Mouse (Mus musculus) lung, postnatal 36 days (tissue): ENCODE results near the gene Armc12.

Experiments used
- DNase-seq: peaks from one replicate; pipeline ENCODE4 v3.0.0; 2022; ENCODE audit warnings: mixed read lengths

Armc12 gene

GRCm38 (mm10) chr17:28530506-28530905 is at the start of gene Armc12:
Gene Armc12, plus strand, starts transcription at chr17:28530806.
- no peak for DNase-seq

DNA sequence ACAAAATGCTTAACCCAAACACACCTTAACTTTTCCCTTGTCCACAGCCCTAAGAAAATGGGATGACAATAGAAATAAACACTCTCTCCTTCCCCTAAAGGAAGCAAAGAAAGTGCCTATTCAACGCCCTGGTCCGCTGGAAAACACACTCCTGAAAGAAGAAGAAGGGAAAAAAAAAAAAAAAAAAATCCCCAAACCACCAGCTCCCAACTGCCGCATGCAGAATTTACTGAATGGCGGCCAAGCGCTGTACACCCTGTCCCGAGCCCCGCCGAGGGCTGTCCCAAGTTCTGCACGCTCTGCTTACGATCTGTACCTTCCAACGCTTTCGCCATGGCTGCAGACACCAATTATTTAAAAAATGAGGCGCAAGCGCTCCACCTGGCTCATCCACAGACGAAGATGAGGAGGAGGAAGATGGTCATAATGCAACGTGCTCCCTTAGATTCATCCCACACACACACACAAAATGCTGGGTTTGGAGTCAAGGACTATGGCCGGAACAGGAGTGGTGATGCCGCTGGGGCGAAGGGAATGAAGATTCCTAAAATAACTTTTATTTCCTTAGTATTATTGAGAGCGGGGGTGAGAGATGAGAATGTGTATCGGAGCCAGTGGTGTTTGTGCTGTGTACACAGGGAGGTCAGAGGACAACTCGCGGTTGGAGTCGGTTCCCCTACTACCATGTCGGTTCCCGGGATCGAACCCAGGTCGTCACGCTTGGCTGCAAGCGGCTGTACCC is 45.7 kb upstream of the Armc12 start:
- peak; percentile 39 for DNase-seq

DNA sequence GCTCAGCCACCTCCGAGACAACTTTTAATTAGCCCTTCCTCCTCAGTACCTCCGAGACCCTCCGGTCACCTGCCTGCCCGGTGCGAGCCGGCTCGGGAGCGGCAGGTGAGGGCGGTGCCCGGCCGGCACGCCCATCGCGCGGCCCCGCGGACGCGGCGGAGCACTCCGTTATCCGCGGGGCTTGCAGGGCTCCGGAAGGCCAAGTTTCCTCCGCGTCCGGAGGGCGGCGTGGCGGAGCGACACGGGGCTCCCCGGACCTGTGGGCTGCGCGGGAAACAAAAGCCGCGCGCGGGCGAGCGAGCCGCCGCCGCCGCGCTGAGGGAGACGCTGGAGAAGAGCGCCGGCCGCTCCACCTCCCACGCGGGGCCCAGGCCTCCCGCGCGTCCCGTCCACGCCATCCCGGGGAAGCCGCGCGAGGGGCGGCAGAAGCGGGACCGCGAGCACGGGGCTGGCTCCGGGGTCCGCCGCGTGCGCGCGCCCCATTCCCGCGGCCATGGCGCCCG is 45.1 kb upstream of the Armc12 start:
- peak; percentile 56 for DNase-seq

DNA sequence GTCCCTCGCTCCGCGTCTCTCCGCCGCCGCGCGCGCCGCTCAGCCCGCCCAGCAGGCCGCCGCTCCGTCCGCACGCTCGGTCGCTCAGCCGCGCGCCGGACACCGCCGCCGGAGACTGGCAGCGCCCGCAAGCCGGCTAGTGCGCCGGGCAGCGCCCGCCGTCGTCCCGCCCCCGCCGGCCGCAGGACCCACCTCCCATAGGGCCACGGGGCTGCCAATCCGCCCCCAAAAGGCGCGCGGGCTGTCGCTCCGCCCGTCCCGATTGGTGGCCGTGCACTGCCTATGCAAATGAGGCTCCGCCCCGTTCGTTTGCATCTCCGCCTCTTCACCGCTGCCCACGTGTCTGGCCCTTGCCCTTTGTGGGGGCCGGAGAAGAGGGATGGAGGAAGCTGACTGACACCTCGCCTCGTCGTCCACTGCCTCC is 44.6 kb upstream of the Armc12 start:
- peak; percentile 99 for DNase-seq

DNA sequence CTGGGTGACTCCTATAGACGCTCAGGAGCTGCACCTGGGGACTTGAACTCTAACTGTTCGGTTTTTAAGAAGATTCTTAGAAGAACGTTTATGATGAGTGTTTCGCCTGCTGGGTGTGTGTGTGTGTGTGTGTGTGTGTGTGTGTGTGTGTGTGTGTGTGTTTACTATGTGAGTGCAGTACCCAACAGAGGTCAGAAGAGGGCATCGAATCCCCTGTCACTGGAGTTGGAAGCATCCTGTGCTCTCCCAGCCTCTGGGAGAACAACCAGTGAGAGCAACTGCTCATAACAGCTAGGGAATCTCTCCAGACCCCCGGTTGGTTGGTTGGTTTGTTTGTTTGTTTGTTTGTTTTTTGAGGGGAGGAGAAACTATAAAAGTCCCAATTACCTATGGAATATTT is 43.9 kb upstream of the Armc12 start:
- no peak for DNase-seq

DNA sequence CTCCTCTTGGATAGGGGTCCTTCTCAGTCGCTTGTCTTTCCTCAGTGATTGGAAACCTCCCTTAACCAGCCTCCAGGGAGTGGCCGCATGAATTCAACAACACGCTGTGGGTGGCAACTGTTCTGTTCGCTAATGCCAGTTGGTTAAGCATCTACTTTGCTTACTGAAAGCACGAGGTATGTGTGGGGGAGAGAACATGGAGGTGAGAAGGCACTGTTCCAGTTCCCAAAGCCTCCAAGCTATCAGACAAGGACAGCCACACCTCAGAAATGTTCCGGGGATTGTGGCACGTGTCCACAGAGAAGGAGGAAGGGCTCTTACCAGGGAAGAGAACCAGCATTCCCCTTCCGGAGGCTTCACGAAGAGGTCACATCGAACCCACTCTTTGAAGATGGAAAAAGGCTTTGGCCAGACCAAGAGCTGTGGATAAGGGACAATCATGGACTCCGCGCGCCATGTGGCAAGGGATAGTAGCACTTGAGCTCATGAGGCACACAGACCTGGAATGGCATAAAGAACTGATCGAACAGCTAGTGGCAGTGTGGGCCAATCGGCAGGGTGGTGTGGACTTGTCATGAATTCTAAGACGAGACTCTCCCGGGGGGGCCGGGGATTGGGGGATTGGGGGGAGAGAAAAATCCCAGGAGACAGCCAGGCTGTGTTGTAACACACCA is 42.9 kb upstream of the Armc12 start:
- peak; percentile 40 for DNase-seq

DNA sequence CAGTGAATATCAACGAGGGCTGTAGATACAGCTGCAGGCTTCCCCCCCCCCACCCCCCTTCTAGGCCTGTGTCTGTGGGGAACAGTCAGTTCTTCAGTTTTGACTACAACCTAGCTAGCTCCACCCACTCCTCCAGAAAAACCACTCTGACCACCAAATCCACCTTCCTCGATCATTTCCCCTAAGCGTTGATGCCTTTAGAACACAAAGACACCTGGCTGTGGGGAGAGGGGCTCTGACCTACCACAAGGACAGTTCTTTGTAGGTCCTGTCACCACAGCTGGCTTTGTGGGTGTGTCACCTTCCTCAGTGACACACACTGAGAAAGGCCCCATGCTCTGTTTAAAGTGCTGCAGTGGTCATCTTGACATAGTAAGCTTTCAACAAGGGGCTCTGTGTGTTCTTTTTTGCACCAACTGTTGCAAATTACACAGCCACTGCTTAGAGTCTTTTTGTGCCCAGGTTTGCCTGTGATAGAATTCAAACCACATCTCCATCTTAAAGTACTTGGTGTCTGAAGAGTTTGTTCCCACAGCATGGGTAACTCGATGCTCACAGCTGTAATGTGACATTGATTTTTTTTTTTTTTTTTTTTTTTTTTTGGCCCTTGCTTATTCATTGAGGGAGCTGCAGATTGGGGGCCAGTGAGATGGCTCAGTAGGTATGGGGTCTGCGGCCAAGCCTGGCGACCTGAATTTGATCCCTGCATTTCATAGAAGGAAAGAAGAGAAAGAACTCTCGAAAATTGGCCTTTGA is 42.2 kb upstream of the Armc12 start:
- DNase-seq: no peak

- DNase-seq: no peak
These were observed 39.4 kb upstream of the Armc12 start for GRCm38 (mm10) chr17:28491035-28491770.

GRCm38 (mm10) chr17:28495832-28496231 is 34.8 kb upstream of the Armc12 start:
- DNase-seq: peak; percentile 24

DNA sequence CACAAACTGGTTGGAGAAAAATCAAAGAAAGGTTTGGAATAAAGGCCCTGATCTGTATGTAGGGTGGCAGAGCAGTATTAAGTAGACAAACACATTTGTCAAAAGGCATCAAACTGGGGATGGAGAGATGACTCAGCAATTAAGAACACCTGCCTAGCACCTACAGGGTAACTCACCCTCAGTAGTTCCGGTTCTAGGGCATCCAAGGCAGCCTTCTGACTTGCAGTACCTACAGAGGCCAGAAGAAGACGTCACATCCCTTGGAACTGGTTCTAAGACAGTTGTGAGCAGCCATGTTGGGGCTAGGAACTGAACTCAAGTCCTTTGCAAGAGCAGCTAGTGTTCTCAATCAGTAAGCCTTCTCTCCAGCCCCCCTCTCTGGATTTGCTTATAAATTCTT is 31.4 kb upstream of the Armc12 start:
- no peak for DNase-seq

GRCm38 (mm10) chr17:28500465-28500864 is 30.1 kb upstream of the Armc12 start:
- no peak for DNase-seq

GRCm38 (mm10) chr17:28502196-28502821 is 28.3 kb upstream of the Armc12 start:
- peak; percentile 51 for DNase-seq

DNA sequence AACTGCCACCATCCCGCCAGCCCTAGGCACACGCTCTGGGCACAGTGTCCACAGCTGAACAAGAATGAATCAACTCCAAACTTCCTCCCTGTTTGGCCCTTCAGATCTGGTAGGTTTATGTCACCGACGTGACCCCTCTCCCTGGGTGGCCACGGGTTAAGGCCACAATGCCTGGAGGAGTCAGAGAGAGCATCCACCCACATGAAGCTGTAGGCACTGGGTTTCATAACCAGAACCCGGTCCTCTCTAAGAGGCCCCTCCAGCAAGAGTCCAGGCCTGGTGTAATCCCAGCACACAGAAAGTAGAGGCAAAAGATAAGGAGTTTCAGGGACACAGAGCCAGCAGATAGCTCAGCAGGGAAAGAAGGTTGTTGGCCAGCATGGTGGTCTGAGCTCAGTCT is 26.4 kb upstream of the Armc12 start:
- no peak for DNase-seq

GRCm38 (mm10) chr17:28505591-28505990 is 25.0 kb upstream of the Armc12 start:
- no peak for DNase-seq

GRCm38 (mm10) chr17:28506895-28507294 is 23.7 kb upstream of the Armc12 start:
- DNase-seq: no peak

DNA sequence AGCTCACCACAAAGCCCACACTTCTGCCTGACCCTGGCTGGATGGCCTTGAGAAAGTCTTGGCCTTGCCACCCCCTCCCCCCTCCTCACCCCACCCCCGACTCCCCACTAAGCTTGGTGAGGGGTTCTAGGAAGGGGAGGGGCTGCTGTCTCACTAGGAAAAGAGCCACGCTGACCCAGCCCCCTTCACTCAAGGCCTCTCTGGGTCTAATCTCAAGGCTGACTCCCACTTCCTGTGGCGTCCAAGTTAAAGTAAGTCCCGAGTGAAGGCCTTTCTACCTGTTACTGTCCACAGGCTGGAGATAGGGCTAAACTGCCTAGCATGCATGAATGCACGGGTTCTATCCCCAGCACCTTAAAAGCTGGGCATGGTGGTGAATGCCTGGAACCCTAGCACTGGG is 23.1 kb upstream of the Armc12 start:
- no peak for DNase-seq

DNA sequence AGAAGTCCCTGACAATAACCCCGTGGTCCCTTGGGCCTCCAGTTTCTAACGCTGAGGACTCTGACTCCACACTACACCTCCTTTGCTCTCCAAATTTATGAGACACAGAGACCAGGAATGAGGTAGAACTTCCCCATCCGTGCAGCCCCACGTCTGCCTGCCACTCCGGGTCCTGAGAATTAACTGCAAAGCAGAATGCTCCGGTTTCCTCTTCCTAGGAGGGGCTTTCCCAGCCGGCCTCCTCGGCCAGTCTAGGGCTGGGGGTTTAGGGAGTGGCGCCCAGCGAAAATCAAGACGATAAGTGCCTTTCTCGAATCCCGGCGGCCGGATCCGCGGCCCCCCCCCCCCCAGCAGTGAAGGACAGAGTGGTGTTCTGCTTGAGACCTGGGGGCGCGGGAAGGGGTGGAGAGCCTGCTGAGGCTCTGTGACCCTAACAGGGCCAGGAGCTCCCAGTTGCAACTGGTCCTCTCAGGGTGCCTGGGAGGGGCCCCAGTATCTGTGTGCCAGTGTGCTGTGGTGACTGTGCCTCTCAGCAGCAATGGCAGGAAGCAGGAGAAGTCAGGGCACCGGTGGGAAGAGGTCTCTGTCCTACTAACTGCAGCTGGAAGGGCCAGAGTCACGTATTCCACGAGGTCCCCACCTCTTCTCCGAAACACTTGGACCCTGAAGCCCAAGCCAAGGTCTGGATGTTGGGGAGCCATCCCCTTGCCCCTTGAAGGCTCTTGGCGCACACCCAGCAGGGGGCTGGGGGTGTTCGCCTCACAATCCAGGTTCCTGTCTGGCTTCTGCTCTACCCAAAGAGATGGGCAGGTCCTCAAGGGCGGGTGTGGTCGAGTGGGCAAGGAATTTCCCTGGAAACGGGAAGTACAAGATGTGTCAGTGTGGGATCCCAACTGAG is 19.9 kb upstream of the Armc12 start:
- peak; percentile 59 for DNase-seq

DNA sequence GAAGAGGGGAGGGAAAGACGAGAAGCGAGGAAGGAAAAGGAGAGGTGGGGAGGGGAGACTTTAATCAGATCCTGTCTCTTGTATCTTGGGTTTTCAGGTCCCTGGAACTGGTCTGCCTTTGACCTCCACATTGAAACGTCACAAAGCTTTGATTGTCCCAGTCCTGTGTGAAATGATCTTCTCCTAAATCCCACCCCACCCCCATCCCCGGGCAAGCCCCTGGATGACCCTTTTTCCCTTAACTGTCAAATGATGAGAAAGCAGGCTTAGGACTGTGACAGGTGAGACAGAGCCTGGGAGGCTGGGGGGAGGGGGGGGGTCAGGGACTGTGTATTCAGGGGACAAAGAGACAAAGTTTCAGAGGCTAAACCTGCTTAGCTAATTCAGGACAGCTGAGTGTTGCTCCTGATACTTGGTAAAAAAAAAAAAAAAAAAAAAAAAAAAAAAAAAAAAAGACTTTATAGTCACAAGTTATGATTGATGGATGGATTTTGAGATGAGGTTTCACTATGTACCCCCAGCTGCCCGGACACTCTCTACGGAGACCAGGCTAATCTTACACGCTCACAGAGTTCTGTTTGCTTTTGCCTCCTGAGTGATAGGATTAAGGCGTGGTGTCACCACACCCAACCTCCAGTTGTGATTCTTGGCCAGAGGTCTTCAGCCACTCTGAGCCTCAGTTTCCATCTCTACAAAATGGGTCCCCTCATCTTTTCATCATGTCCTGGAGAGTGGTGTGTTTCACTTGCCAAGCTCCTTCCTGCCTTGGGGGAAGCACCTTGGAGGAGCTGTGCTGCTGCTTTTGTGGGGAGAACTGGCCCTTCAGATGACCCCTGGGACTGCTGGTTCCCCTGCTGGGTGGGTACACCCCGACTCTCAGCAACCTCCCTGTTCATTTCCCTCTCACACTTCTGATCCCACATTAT is 18.7 kb upstream of the Armc12 start:
- DNase-seq: no peak

- DNase-seq: peak; percentile 77
These were observed 17.9 kb upstream of the Armc12 start for GRCm38 (mm10) chr17:28512696-28513095.

GRCm38 (mm10) chr17:28513337-28513736 is 17.3 kb upstream of the Armc12 start:
- DNase-seq: no peak
